8 mouse cellular contexts compared by ENCODE assay signal in genomic region chr7:78579461-78580234, GRCm38 (mm10).
DNase-seq lines count a peak whose midpoint lies in the region; ATAC-seq lines count a peak whose summit lies in the region.

No protein-coding gene starts in this region.

- H3K9me3 ChIP-seq in kidney, embryonic 14.5 days (ENCODE audit: control insufficient read depth, low read length): no peaks in the 10 kb centered on the region
- no peaks in the 10 kb centered on the region for H3K9me3 ChIP-seq in forebrain, embryonic 12.5 days
- no peaks in the 10 kb centered on the region for H3K9me3 ChIP-seq in limb, embryonic 12.5 days
- no peaks in the 10 kb centered on the region for H3K9me3 ChIP-seq in stomach, embryonic 14.5 days (ENCODE audit: control insufficient read depth, low read depth, low read length)

- 0 out of 2 replicates have a peak overlapping the region, but pooled peaks have one; percentile 19 for H3K9ac ChIP-seq in kidney, embryonic 14.5 days (ENCODE audit: low read depth, low read length)
- H3K9ac ChIP-seq in forebrain, embryonic 12.5 days: peak overlapping the region; percentile 75
- no peak overlapping the region for H3K9ac ChIP-seq in limb, embryonic 12.5 days (replicated peaks)
- H3K9ac ChIP-seq in stomach, embryonic 14.5 days (replicated peaks; ENCODE audit: low read depth, low read length): no peak overlapping the region

- WGBS in kidney, embryonic 14.5 days: 6% methylated on average over 13 of the region's 13 CpGs
- WGBS in forebrain, embryonic 12.5 days: 1% methylated on average over 13 of the region's 13 CpGs
- 2% methylated on average over 13 of the region's 13 CpGs for WGBS in limb, embryonic 12.5 days
- 4% methylated on average over 13 of the region's 13 CpGs for WGBS in stomach, embryonic 14.5 days

- peak overlapping the region; percentile 83 for H3K4me2 ChIP-seq in kidney, embryonic 14.5 days (replicated peaks; ENCODE audit: low read depth, low read length)
- H3K4me2 ChIP-seq in forebrain, embryonic 12.5 days: peak overlapping the region; percentile 69
- H3K4me2 ChIP-seq in limb, embryonic 12.5 days: peak overlapping the region; percentile 83
- H3K4me2 ChIP-seq in stomach, embryonic 14.5 days (replicated peaks; ENCODE audit: low read depth, low read length): peak overlapping the region; percentile 77

- no peaks in the 10 kb centered on the region for H3K36me3 ChIP-seq in kidney, embryonic 14.5 days (ENCODE audit: control insufficient read depth, insufficient read depth, low read length)
- no peaks in the 10 kb centered on the region for H3K36me3 ChIP-seq in forebrain, embryonic 12.5 days (replicated peaks)
- H3K36me3 ChIP-seq in limb, embryonic 12.5 days: no peaks in the 10 kb centered on the region
- no peaks in the 10 kb centered on the region for H3K36me3 ChIP-seq in stomach, embryonic 14.5 days (ENCODE audit: control insufficient read depth, insufficient read depth, low read length)

- H3K27ac ChIP-seq in kidney, embryonic 14.5 days (ENCODE audit: low read depth, low read length): no peak overlapping the region
- no peak overlapping the region for H3K27ac ChIP-seq in forebrain, embryonic 12.5 days
- no peak overlapping the region for H3K27ac ChIP-seq in limb, embryonic 12.5 days
- no peak overlapping the region for H3K27ac ChIP-seq in stomach, embryonic 14.5 days (ENCODE audit: low read length)

- no peak for DNase-seq in kidney, adult 11 months
- DNase-seq in CD4-positive helper T cell, adult 2 months (ENCODE audit: low read depth, low spot score): peak; percentile 49
- peak; percentile 71 for DNase-seq in adrenal gland, postnatal 36 days
- no peak for DNase-seq in gastrocnemius, postnatal 4 days (ENCODE audit: low spot score in 2 of 2)

- ATAC-seq in kidney, embryonic 14.5 days (ENCODE audit: low FRiP score, low TSS enrichment): no peak
- no peak for ATAC-seq in forebrain, embryonic 12.5 days (ENCODE audit: low FRiP score)
- ATAC-seq in limb, embryonic 12.5 days (ENCODE audit: insufficient number of reproducible peaks, insufficient read depth, low FRiP score, low TSS enrichment, low read depth): no peak
- ATAC-seq in stomach, embryonic 14.5 days (ENCODE audit: insufficient number of reproducible peaks, insufficient read depth, low FRiP score, low read depth): no peak

- peak overlapping the region; percentile 45 for H3K4me3 ChIP-seq in kidney, embryonic 14.5 days (ENCODE audit: low read length)
- H3K4me3 ChIP-seq in forebrain, embryonic 12.5 days (replicated peaks): peak overlapping the region; percentile 51
- peak overlapping the region; percentile 43; the same call in 1 of the 2 replicates for H3K4me3 ChIP-seq in limb, embryonic 12.5 days (replicated peaks)
- H3K4me3 ChIP-seq in stomach, embryonic 14.5 days (ENCODE audit: low read depth, low read length): peak overlapping the region; percentile 40

- H3K4me1 ChIP-seq in kidney, embryonic 14.5 days (ENCODE audit: control insufficient read depth, insufficient read depth, low read length): no peaks in the 10 kb centered on the region
- H3K4me1 ChIP-seq in forebrain, embryonic 12.5 days: peaks cover 23% of the 10 kb centered on the region
- peaks cover 8% of the 10 kb centered on the region; the same call in 1 of the 2 replicates for H3K4me1 ChIP-seq in limb, embryonic 12.5 days (replicated peaks)
- peaks cover 5% of the 10 kb centered on the region; the same call in 1 of the 2 replicates for H3K4me1 ChIP-seq in stomach, embryonic 14.5 days (ENCODE audit: control insufficient read depth, insufficient read depth, low read length)

- peaks cover 52% of the 10 kb centered on the region for H3K27me3 ChIP-seq in kidney, embryonic 14.5 days (ENCODE audit: control insufficient read depth, insufficient read depth, low read length)
- H3K27me3 ChIP-seq in forebrain, embryonic 12.5 days: peaks cover 78% of the 10 kb centered on the region
- H3K27me3 ChIP-seq in limb, embryonic 12.5 days: peaks cover 100% of the 10 kb centered on the region
- H3K27me3 ChIP-seq in stomach, embryonic 14.5 days (ENCODE audit: control insufficient read depth, insufficient read depth, low read length): peaks cover 57% of the 10 kb centered on the region

Comparison
In these comparisons a context has a peak if more than half of its experiments do, and no peak if none do; other contexts are left out.
1. H3K9ac ChIP-seq: peak in kidney, embryonic 14.5 days (single experiment) and forebrain, embryonic 12.5 days (single experiment); none in limb, embryonic 12.5 days (single experiment) and stomach, embryonic 14.5 days (single experiment).
2. DNase-seq: peak in CD4-positive helper T cell, adult 2 months (single experiment) and adrenal gland, postnatal 36 days (2 of 2); none in kidney, adult 11 months (single experiment) and gastrocnemius, postnatal 4 days (0 of 2).
3. Peak in every context shown above with its lines, with median percentiles within 50 percentile points of each other: H3K4me2 ChIP-seq and H3K4me3 ChIP-seq.